Mouse (Mus musculus) testis, adult 2 months (tissue): ENCODE data around the gene Mapk12.

ENCODE experiments used
- CTCF ChIP-seq: fragments of 200-500 bp; IDR thresholded peaks from 2 replicates; pipeline ENCODE4 v1.5.1; 2012; ENCODE audit warnings: low read depth, mild to moderate bottlenecking, inconsistent platforms, low read length, moderate library complexity; ENCODE audit not compliant: control insufficient read depth, insufficient read depth, insufficient replicate concordance
- POLR2A ChIP-seq: fragments of 200-500 bp; IDR thresholded peaks from 2 replicates; pipeline ENCODE4 v1.6.1; 2012; ENCODE audit warnings: low read depth, mild to moderate bottlenecking, inconsistent platforms, low read length, moderate library complexity; ENCODE audit not compliant: control insufficient read depth

- TF ChIP-seq CTCF (no peak), POLR2A (no peak)
Observed at GRCm38 (mm10) chr15:89103921-89104320, 36.6 kb downstream of the Mapk12 start.
